Mouse (Mus musculus) B cell, adult 2 months (primary cell): ENCODE data around the gene Deaf1.
"Not testable (repeated sequence)": the region's sequence is repeated elsewhere in the genome, so short reads cannot be mapped to it uniquely, and the experiment has no call there.

Source experiments
- DNase-seq, 2 experiments: peaks; one replicate each; pipeline ENCODE4 v3.0.0; 2022

The Deaf1 gene

DNA sequence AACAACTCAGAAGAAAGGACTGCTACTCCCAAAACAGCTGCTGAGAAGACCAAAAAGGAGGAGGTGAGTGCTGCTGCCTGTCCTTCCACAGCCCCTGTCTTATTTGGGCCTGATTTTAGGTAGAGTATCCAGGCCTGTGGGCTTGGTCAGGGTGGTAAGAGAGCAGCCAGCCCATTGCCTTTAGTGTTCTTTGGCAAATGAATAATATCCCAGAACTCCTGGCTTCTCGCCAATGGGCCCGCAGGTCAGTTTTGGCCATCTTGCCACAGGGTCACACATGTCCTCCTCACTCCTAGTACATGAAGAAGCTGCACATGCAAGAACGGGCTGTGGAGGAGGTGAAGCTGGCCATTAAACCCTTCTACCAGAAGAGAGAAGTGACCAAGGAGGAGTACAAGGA, 66.0 kb downstream of the Deaf1 start:
- no peak for DNase-seq

DNA sequence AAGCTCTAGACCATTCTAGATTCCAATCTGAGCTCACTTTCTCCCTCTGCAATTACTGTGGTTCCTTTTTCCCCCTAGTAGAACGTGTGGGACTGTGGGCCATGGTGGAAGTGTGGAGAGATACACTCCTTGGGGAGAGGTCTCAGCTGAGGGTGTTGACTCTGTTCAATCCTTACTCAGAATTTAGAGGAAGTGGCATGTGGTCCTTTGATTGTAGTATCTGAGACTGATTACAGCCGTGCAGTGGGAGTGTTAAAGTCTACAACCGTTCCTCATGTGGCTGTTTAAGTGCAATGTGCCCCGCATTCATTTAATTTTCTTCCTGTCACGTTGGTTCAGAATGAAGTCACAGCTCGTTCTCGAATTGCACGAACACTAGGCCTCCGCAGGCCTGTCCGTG, 71.3 kb downstream of the Deaf1 start:
- DNase-seq: no peak

DNA sequence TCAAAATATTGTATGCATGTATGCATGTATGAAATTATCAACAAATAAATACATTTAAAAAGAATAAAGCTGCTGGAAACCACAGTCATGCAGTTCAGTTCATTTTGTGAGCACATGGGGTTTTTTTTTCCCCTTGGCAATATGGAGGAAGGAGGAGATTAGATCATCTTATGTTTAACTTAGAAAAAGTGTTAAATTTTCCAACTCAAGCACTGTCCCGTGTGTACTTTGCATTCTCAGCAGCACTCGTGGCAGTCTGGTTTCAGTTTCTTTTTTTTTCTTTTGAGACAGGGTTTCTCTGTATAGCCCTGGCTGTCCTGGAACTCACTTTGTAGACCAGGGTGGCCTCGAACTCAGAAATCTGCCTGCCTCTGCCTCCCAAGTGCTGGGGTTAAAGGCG, 77.0 kb downstream of the Deaf1 start:
- not testable (repeated sequence) for DNase-seq
